Mouse (Mus musculus): ENCODE results near the gene Trappc2l.

Trappc2l gene

GRCm38 (mm10) chr8:122584981-122585380, 26.5 kb upstream of the Trappc2l start:
- no peak for DNase-seq

- no peak for DNase-seq
Observed at GRCm38 (mm10) chr8:122585411-122585891, 26.0 kb upstream of the Trappc2l start.

- no peak for DNase-seq
Observed at GRCm38 (mm10) chr8:122586171-122586570, 25.3 kb upstream of the Trappc2l start.

GRCm38 (mm10) chr8:122586749-122587148, 24.7 kb upstream of the Trappc2l start:
- no peak for DNase-seq

GRCm38 (mm10) chr8:122593240-122593639, 18.2 kb upstream of the Trappc2l start:
- DNase-seq: no peak

GRCm38 (mm10) chr8:122593783-122594507, 17.5 kb upstream of the Trappc2l start:
- no peak for DNase-seq

- no peak for DNase-seq
Observed at GRCm38 (mm10) chr8:122596031-122596430, 15.4 kb upstream of the Trappc2l start.

GRCm38 (mm10) chr8:122600666-122601065, 10.8 kb upstream of the Trappc2l start:
- no peak for DNase-seq

- no peak for DNase-seq
Observed at GRCm38 (mm10) chr8:122604640-122605039, 6.8 kb upstream of the Trappc2l start.

- DNase-seq: peak; percentile 26 to 33
Observed at GRCm38 (mm10) chr8:122605367-122605766, 6.1 kb upstream of the Trappc2l start.

GRCm38 (mm10) chr8:122606810-122607209, 4.6 kb upstream of the Trappc2l start:
- DNase-seq: no peak

- DNase-seq: no peak
Observed at GRCm38 (mm10) chr8:122610209-122610608, 1.2 kb upstream of the Trappc2l start.

- DNase-seq: peak; percentile 66 to 68
Observed at GRCm38 (mm10) chr8:122610612-122611277, 695 bp upstream of the Trappc2l start.

GRCm38 (mm10) chr8:122616181-122616905, 4.9 kb downstream of the Trappc2l start:
- DNase-seq: no peak

- DNase-seq: peak; percentile 88 to 90
Observed at GRCm38 (mm10) chr8:122617947-122618546, 6.6 kb downstream of the Trappc2l start.

- DNase-seq: no peak
Observed at GRCm38 (mm10) chr8:122618660-122619378, 7.4 kb downstream of the Trappc2l start.

GRCm38 (mm10) chr8:122620446-122620845, 9.0 kb downstream of the Trappc2l start:
- DNase-seq: no peak

- DNase-seq: no peak
Observed at GRCm38 (mm10) chr8:122622727-122623126, 11.3 kb downstream of the Trappc2l start, which contains the start of gene Pabpn1l. Gene Pabpn1l (minus strand): TSS chr8:122622739.

- no peak for DNase-seq
Observed at GRCm38 (mm10) chr8:122623844-122624642, 12.6 kb downstream of the Trappc2l start.

- DNase-seq: no peak
Observed at GRCm38 (mm10) chr8:122624653-122625052, 13.2 kb downstream of the Trappc2l start.

GRCm38 (mm10) chr8:122625811-122626210, 14.4 kb downstream of the Trappc2l start:
- no peak for DNase-seq

Data from B cell, adult 2 months (primary cell).